Mouse (Mus musculus) left cerebral cortex, adult 2 months (tissue): ENCODE results near the gene Sstr4. TPM values are rescaled to one million over a fixed set of nuclear protein-coding genes. Genes with fewer than 3 reads are reported as not detected.

ENCODE experiments used
- DNase-seq, 2 experiments: peaks; one replicate each; pipeline ENCODE4 v3.0.0; 2021 to 2022; ENCODE audit warnings: low spot score in 2 of 2, mixed read lengths in 1 of 2; ENCODE audit errors: extremely low spot score in 1 of 2
- H3K27ac ChIP-seq: fragments of 200-600 bp; 2 replicates; pipeline ENCODE4 v1.8.1; 2022
- H3K4me3 ChIP-seq: fragments of 200-600 bp; 2 replicates; pipeline ENCODE4 v1.8.1; 2022
- CTCF ChIP-seq: fragments of 200-600 bp; IDR thresholded peaks from 2 replicates; pipeline ENCODE4 v1.8.1; 2022; ENCODE audit warnings: antibody characterized with exemption, mild to moderate bottlenecking, moderate library complexity
- intact Hi-C: fragments of 180-260 bp; cut with DNase I; formaldehyde crosslinking; loops from one replicate; pipeline ENCODE4 v1.15.1; 2025
- total RNA-seq, 2 experiments: library from RNA; stranded (reverse); gene quantifications; 2 replicates each; pipeline ENCODE4 v1.2.3; 2021

Gene Sstr4
- total RNA-seq, 2 experiments from 2014 or later: 33.7 to 34.9 TPM

GRCm38 (mm10) chr2:148409141-148409540, 14.0 kb downstream of the Sstr4 start:
- intact Hi-C loops: loop anchor here (5.0 kb wide), 3 partner anchors 128 to 248 kb away; no protein-coding TSS in a partner anchor
- Histone ChIP-seq H3K27ac (no peak overlapping the region), H3K4me3 (no peak overlapping the region)

GRCm38 (mm10) chr2:148409821-148410220, 14.7 kb downstream of the Sstr4 start:
- no peak overlapping the region for H3K4me3 ChIP-seq
- no peak overlapping the region for H3K27ac ChIP-seq
- intact Hi-C loops: loop anchor here (5.0 kb wide), 3 partner anchors 127 to 247 kb away; no protein-coding TSS in a partner anchor
- DNase-seq: no peak
- no peak for TF ChIP-seq CTCF

More at GRCm38 (mm10) chr2:148409141-148409540, 14.0 kb downstream of the Sstr4 start:
- DNase-seq: peak; percentile 71 to 78
- peak; percentile 59 for TF ChIP-seq CTCF

- no peak for DNase-seq
- no peak for TF ChIP-seq CTCF
- no peak overlapping the region for H3K4me3 ChIP-seq
- intact Hi-C loops: no loop called here
- no peak overlapping the region for H3K27ac ChIP-seq
Measured at GRCm38 (mm10) chr2:148419151-148419550, 24.0 kb downstream of the Sstr4 start.

- intact Hi-C loops: no loop called here
- no peak for TF ChIP-seq CTCF
- DNase-seq: no peak
- Histone ChIP-seq H3K4me3 (no peak overlapping the region), H3K27ac (no peak overlapping the region)
Measured at GRCm38 (mm10) chr2:148419776-148420175, 24.6 kb downstream of the Sstr4 start.

GRCm38 (mm10) chr2:148421112-148421511, 26.0 kb downstream of the Sstr4 start:
- Histone ChIP-seq H3K27ac (no peak overlapping the region), H3K4me3 (no peak overlapping the region)
- intact Hi-C loops: no loop called here
- DNase-seq: no peak
- TF ChIP-seq CTCF: no peak

GRCm38 (mm10) chr2:148421706-148422105, 26.6 kb downstream of the Sstr4 start:
- no peak overlapping the region for H3K4me3 ChIP-seq
- TF ChIP-seq CTCF: no peak
- H3K27ac ChIP-seq: no peak overlapping the region
- intact Hi-C loops: no loop called here
- DNase-seq: no peak

GRCm38 (mm10) chr2:148425709-148426382, 30.7 kb downstream of the Sstr4 start:
- no peak for DNase-seq
- intact Hi-C loops: no loop called here
- Histone ChIP-seq H3K27ac (no peak overlapping the region), H3K4me3 (no peak overlapping the region)
- no peak for TF ChIP-seq CTCF

- TF ChIP-seq CTCF: no peak
- H3K4me3 ChIP-seq: no peak overlapping the region
- no peak overlapping the region for H3K27ac ChIP-seq
- no peak for DNase-seq
- intact Hi-C loops: no loop called here
Measured at GRCm38 (mm10) chr2:148427553-148427952, 32.4 kb downstream of the Sstr4 start.

- no peak overlapping the region for H3K27ac ChIP-seq
- TF ChIP-seq CTCF: no peak
- H3K4me3 ChIP-seq: no peak overlapping the region
- no peak for DNase-seq
- intact Hi-C loops: no loop called here
Measured at GRCm38 (mm10) chr2:148428523-148428922, 33.4 kb downstream of the Sstr4 start.

- no peak for DNase-seq
- H3K27ac ChIP-seq: no peak overlapping the region
- no peak for TF ChIP-seq CTCF
- H3K4me3 ChIP-seq: no peak overlapping the region
- intact Hi-C loops: no loop called here
Measured at GRCm38 (mm10) chr2:148429001-148429505, 33.9 kb downstream of the Sstr4 start.

- Histone ChIP-seq H3K4me3 (no peak overlapping the region), H3K27ac (no peak overlapping the region)
- no peak for TF ChIP-seq CTCF
- no peak for DNase-seq
- intact Hi-C loops: no loop called here
Measured at GRCm38 (mm10) chr2:148430941-148431340, 35.8 kb downstream of the Sstr4 start.

- Histone ChIP-seq H3K4me3 (no peak overlapping the region), H3K27ac (no peak overlapping the region)
- no peak for TF ChIP-seq CTCF
- intact Hi-C loops: no loop called here
- no peak for DNase-seq
Measured at GRCm38 (mm10) chr2:148432346-148432745, 37.2 kb downstream of the Sstr4 start.

GRCm38 (mm10) chr2:148436285-148436684, 41.1 kb downstream of the Sstr4 start:
- H3K27ac ChIP-seq: no peak overlapping the region
- DNase-seq: no peak
- intact Hi-C loops: no loop called here
- H3K4me3 ChIP-seq: no peak overlapping the region
- TF ChIP-seq CTCF: no peak
